Mouse (Mus musculus) myocyte (in vitro differentiated cells): ENCODE results near the gene Tmem205. TPM values are rescaled to one million over a fixed set of nuclear protein-coding genes. Genes with fewer than 3 reads are reported as not detected.

Experiments used
- H3K27me3 ChIP-seq: one replicate; pipeline ENCODE4 v1.6.1; 2011; ENCODE audit not compliant: control insufficient read depth, insufficient read depth, insufficient read length
- H3K36me3 ChIP-seq: one replicate; pipeline ENCODE4 v1.6.1; 2011; ENCODE audit not compliant: control insufficient read depth, insufficient read depth
- H3K4me2 ChIP-seq: one replicate; pipeline ENCODE4 v1.6.1; 2011; ENCODE audit warnings: low read depth, control low read depth
- H3K4me3 ChIP-seq: one replicate; pipeline ENCODE4 v1.5.1; 2011; ENCODE audit warnings: mild to moderate bottlenecking, control low read depth, moderate library complexity
- H3K79me2 ChIP-seq: one replicate; pipeline ENCODE4 v1.6.1; 2011; ENCODE audit not compliant: control insufficient read depth, insufficient read depth
- H3ac ChIP-seq: one replicate; pipeline ENCODE4 v1.6.1; 2011; ENCODE audit not compliant: control insufficient read depth, insufficient read length
- CEBPB ChIP-seq: IDR thresholded peaks from 2 replicates; pipeline ENCODE4 v1.6.1; 2011; ENCODE audit warnings: mild to moderate bottlenecking, moderate library complexity; ENCODE audit not compliant: poor library complexity, insufficient read depth, severe bottlenecking
- E2F4 ChIP-seq: IDR thresholded peaks from one replicate; pipeline ENCODE4 v1.6.1; 2011; ENCODE audit warnings: mild to moderate bottlenecking, control low read depth, moderate library complexity; ENCODE audit not compliant: insufficient read depth
- MAX ChIP-seq: IDR thresholded peaks from one replicate; pipeline ENCODE4 v1.6.1; 2011; ENCODE audit warnings: low read depth, mild to moderate bottlenecking, control low read depth
- MYOD1 ChIP-seq, 3 experiments: IDR thresholded peaks; one replicate each; pipeline ENCODE4 v1.6.1; 2011; ENCODE audit warnings: control low read depth in 2 of 3, low read depth in 2 of 3, mild to moderate bottlenecking in 2 of 3, moderate library complexity in 1 of 3; ENCODE audit not compliant: insufficient read length in 2 of 3, control insufficient read depth in 1 of 3
- MYOG ChIP-seq, 3 experiments: IDR thresholded peaks; one replicate each; pipeline ENCODE4 v1.6.1; 2011; ENCODE audit warnings: control low read depth in 2 of 3, low read depth in 2 of 3, mild to moderate bottlenecking in 2 of 3; ENCODE audit not compliant: insufficient read length in 2 of 3, control insufficient read depth in 1 of 3, insufficient read depth in 1 of 3
- POLR2A ChIP-seq: IDR thresholded peaks from one replicate; pipeline ENCODE4 v1.6.1; 2011; ENCODE audit warnings: low read depth, mild to moderate bottlenecking, control low read depth, moderate library complexity; ENCODE audit not compliant: insufficient read length
- POLR2AphosphoS2 ChIP-seq: IDR thresholded peaks from one replicate; pipeline ENCODE4 v1.6.1; 2011; ENCODE audit warnings: low read depth, control low read depth; ENCODE audit not compliant: insufficient read length
- REST ChIP-seq: IDR thresholded peaks from one replicate; pipeline ENCODE4 v1.6.1; 2011; ENCODE audit warnings: mild to moderate bottlenecking, control low read depth, moderate library complexity; ENCODE audit not compliant: insufficient read depth, insufficient read length
- SRF ChIP-seq: IDR thresholded peaks from one replicate; pipeline ENCODE4 v1.6.1; 2011; ENCODE audit warnings: low read depth; ENCODE audit not compliant: control insufficient read depth, insufficient read length
- TCF12 ChIP-seq: IDR thresholded peaks from one replicate; pipeline ENCODE4 v1.6.1; 2011; ENCODE audit warnings: mild to moderate bottlenecking, control low read depth; ENCODE audit not compliant: poor library complexity, insufficient read depth, severe bottlenecking
- TCF3 ChIP-seq: IDR thresholded peaks from one replicate; pipeline ENCODE4 v1.6.1; 2011; ENCODE audit warnings: low read depth, control low read depth; ENCODE audit not compliant: insufficient read length
- USF1 ChIP-seq: IDR thresholded peaks from one replicate; pipeline ENCODE4 v1.6.1; 2011; ENCODE audit warnings: low read depth, mild to moderate bottlenecking, control low read depth, moderate library complexity
- polyA plus RNA-seq: library from polyadenylated mRNA; unstranded; fragments of >200 nt; fragmentation: generic; extraction: Trizol; gene quantifications from one replicate; pipeline ENCODE4 v1.2.1, GENCODE M21; 2012; ENCODE audit warnings: missing spikeins

Gene Tmem205
- polyA plus RNA-seq, 1 experiment, result 55.1 TPM

- no peaks in the 10 kb centered on the region for H3K36me3 ChIP-seq
- peak overlapping the region; percentile 39 for H3K4me3 ChIP-seq
- no peaks in the 10 kb centered on the region for H3K27me3 ChIP-seq
- no peaks in the 10 kb centered on the region for H3K79me2 ChIP-seq
- TF ChIP-seq POLR2AphosphoS2, result no peak
- no peak for TF ChIP-seq CEBPB
- no peak for TF ChIP-seq USF1
- no peak for TF ChIP-seq E2F4
- TF ChIP-seq TCF12, result no peak
- no peak for TF ChIP-seq REST
- no peak for TF ChIP-seq MYOD1 (IDR thresholded peaks at IDR 0.05; ENCODE audit: control insufficient read depth in 1 of 3, insufficient read length in 2 of 3, low read depth in 2 of 3)
- no peak for TF ChIP-seq TCF3
- no peak for TF ChIP-seq MYOG (IDR thresholded peaks at IDR 0.05; ENCODE audit: control insufficient read depth in 1 of 3, insufficient read depth in 1 of 3, insufficient read length in 2 of 3, low read depth in 2 of 3)
- no peak for TF ChIP-seq POLR2A
- no peak for TF ChIP-seq SRF
- no peak for TF ChIP-seq MAX
- H3K4me2 ChIP-seq, result peak overlapping the region; percentile 60
- peak overlapping the region; percentile 91 for H3ac ChIP-seq
Observed at GRCm38 (mm10) chr9:21954635-21955034, 27.3 kb upstream of the Tmem205 start.

DNA sequence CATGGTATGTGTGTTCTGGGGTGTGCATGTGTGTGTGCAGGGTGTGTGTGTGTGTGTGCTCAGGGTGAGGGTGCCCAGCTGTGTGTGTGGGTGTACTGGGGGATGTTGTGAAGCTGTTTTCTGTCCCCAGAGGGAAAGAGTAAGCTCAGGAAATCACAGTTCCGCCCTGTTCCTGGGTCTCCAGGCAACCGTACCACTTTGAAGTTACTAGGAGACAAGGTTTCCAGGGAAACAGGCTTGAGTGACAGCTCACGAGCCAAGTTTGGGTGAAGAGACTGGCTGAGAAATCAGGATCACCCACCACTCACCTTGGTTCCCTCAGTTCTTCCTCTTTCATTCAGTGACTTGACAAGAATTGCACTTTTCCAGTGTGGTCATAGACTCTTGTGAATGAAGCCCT, 26.2 kb upstream of the Tmem205 start:
- Histone ChIP-seq H3K4me3 (no peak overlapping the region), H3ac (no peak overlapping the region), H3K36me3 (no peaks in the 10 kb centered on the region), H3K4me2 (no peak overlapping the region), H3K79me2 (no peaks in the 10 kb centered on the region), H3K27me3 (no peaks in the 10 kb centered on the region)
- TF ChIP-seq CEBPB (no peak), TCF12 (no peak)

- H3K27me3 ChIP-seq, result no peaks in the 10 kb centered on the region
- no peak for TF ChIP-seq MYOG (IDR thresholded peaks at IDR 0.05; ENCODE audit: control insufficient read depth in 1 of 3, insufficient read depth in 1 of 3, insufficient read length in 2 of 3, low read depth in 2 of 3)
- TF ChIP-seq MYOD1 (IDR thresholded peaks at IDR 0.05; ENCODE audit: control insufficient read depth in 1 of 3, insufficient read length in 2 of 3, low read depth in 2 of 3), result no peak
- TF ChIP-seq USF1, result no peak
- no peak for TF ChIP-seq REST
- no peak for TF ChIP-seq MAX
- no peak for TF ChIP-seq SRF
- TF ChIP-seq CEBPB, result no peak
- no peak for TF ChIP-seq TCF12
- TF ChIP-seq E2F4, result no peak
- no peak for TF ChIP-seq POLR2A
- no peak for TF ChIP-seq POLR2AphosphoS2
- no peak for TF ChIP-seq TCF3
- H3ac ChIP-seq, result no peak overlapping the region
- H3K4me2 ChIP-seq, result no peak overlapping the region
- no peak overlapping the region for H3K4me3 ChIP-seq
- H3K36me3 ChIP-seq, result no peaks in the 10 kb centered on the region
- H3K79me2 ChIP-seq, result no peaks in the 10 kb centered on the region
Observed at GRCm38 (mm10) chr9:21951977-21952376, 24.6 kb upstream of the Tmem205 start.

DNA sequence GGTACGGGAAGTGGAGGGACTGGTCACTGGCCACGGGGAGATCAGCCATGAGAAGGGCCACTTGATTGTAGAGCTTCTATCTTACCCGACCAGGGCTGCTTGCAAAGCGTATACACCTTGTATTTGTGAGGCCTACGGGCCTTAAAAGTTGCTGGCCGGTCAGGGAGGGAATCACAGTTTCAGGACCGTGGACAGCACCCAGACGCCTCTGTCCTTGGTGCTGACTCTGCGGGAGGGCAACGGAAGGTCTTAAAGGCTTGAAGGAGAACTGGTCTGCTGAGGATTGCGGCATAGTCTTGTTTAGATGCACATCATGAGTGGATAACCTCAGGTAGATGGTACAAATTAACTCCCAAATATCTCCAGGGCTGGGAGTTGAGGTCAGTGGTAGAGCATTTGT, 23.0 kb upstream of the Tmem205 start:
- Histone ChIP-seq H3K4me2 (no peak overlapping the region), H3K36me3 (no peaks in the 10 kb centered on the region), H3K79me2 (no peaks in the 10 kb centered on the region), H3ac (no peak overlapping the region), H3K27me3 (no peaks in the 10 kb centered on the region), H3K4me3 (no peak overlapping the region)
- TF ChIP-seq MYOD1 (IDR thresholded peaks at IDR 0.05; ENCODE audit: control insufficient read depth in 1 of 3, insufficient read length in 2 of 3, low read depth in 2 of 3), result no peak
- peak; percentile 100 for TF ChIP-seq REST
- no peak for TF ChIP-seq TCF12
- no peak for TF ChIP-seq CEBPB
- no peak for TF ChIP-seq POLR2A
- TF ChIP-seq E2F4, result no peak
- TF ChIP-seq SRF, result no peak
- TF ChIP-seq MAX, result peak; percentile 83
- TF ChIP-seq TCF3, result peak; percentile 41
- no peak for TF ChIP-seq USF1
- TF ChIP-seq POLR2AphosphoS2, result no peak
- TF ChIP-seq MYOG (IDR thresholded peaks at IDR 0.05; ENCODE audit: control insufficient read depth in 1 of 3, insufficient read depth in 1 of 3, insufficient read length in 2 of 3, low read depth in 2 of 3), result no peak

DNA sequence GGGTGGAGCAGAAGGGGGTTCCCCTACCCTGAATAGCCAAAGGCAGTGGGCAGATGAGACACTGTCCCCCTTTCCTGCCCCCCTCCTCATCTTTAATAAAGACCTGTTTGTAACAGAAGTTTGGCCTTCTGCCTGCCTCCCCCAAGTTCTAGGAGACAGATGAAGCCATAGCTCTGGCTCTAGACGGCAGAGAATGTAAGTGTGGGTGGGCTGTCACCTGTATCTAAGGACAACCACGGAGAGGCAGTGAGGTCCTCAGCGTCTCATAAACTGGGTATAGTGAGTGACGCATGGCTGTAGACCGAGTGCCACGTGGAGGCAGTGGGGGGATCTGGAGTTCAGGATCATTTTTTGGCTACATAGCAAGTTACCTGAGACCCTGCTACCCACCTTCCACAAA, 21.4 kb upstream of the Tmem205 start:
- H3K27me3 ChIP-seq, result no peaks in the 10 kb centered on the region
- no peak overlapping the region for H3K4me3 ChIP-seq
- no peak overlapping the region for H3ac ChIP-seq
- H3K79me2 ChIP-seq, result no peaks in the 10 kb centered on the region
- no peaks in the 10 kb centered on the region for H3K36me3 ChIP-seq
- H3K4me2 ChIP-seq, result no peak overlapping the region
- TF ChIP-seq MYOD1 (IDR thresholded peaks at IDR 0.05; ENCODE audit: control insufficient read depth in 1 of 3, insufficient read length in 2 of 3, low read depth in 2 of 3), result no peak
- TF ChIP-seq TCF3, result no peak
- peak; percentile 41 for TF ChIP-seq POLR2AphosphoS2
- no peak for TF ChIP-seq TCF12
- no peak for TF ChIP-seq MAX
- no peak for TF ChIP-seq CEBPB
- TF ChIP-seq POLR2A, result no peak
- TF ChIP-seq REST, result no peak
- no peak for TF ChIP-seq MYOG (IDR thresholded peaks at IDR 0.05; ENCODE audit: control insufficient read depth in 1 of 3, insufficient read depth in 1 of 3, insufficient read length in 2 of 3, low read depth in 2 of 3)
